8 mouse cellular contexts compared by ENCODE assay signal in genomic region chr4:45013031-45013431, GRCm38 (mm10). TPM values are rescaled to one million over a fixed set of nuclear protein-coding genes. Genes with fewer than 3 reads are reported as not detected.
DNase-seq lines count a peak whose midpoint lies in the region; ATAC-seq lines count a peak whose summit lies in the region.

No protein-coding gene starts in this region.

- H3K36me3 ChIP-seq in lung, embryonic 15.5 days, result no peaks in the 10 kb centered on the region
- H3K36me3 ChIP-seq in hindbrain, embryonic 11.5 days (ENCODE audit: control insufficient read depth, insufficient read depth, low read length), result no peaks in the 10 kb centered on the region

- peak overlapping the region; percentile 72 for H3K27ac ChIP-seq in lung, embryonic 15.5 days
- peak overlapping the region; percentile 58; the same call in 1 of the 2 replicates for H3K27ac ChIP-seq in hindbrain, embryonic 11.5 days (ENCODE audit: low read depth, low read length)

- peak overlapping the region; percentile 73 for H3K4me3 ChIP-seq in lung, embryonic 15.5 days
- H3K4me3 ChIP-seq in hindbrain, embryonic 11.5 days (ENCODE audit: low read depth, low read length), result peak overlapping the region; percentile 61

- H3K4me1 ChIP-seq in lung, embryonic 15.5 days, result peaks cover 23% of the 10 kb centered on the region
- peaks cover 7% of the 10 kb centered on the region; the same call in 1 of the 2 replicates for H3K4me1 ChIP-seq in hindbrain, embryonic 11.5 days (replicated peaks; ENCODE audit: control insufficient read depth, insufficient read depth, low read length)

- H3K9ac ChIP-seq in lung, embryonic 15.5 days, result peak overlapping the region; percentile 81
- peak overlapping the region; percentile 67 for H3K9ac ChIP-seq in hindbrain, embryonic 11.5 days (ENCODE audit: low read depth, low read length)

- no peak for DNase-seq in lung, adult 18-20 months
- DNase-seq in c-Kit-positive CD71-positive TER-119-negative erythroid progenitor cells, embryonic 14.5 days (ENCODE audit: low read depth), result peak; percentile 51
- peak; percentile 16 for DNase-seq in hindbrain, embryonic 11.5 days (ENCODE audit: low spot score)
- no peak for DNase-seq in urinary bladder, postnatal 25 days (ENCODE audit: low spot score)
- DNase-seq in lung, postnatal 4 days, result no peak

- H3K27me3 ChIP-seq in lung, embryonic 15.5 days, result no peaks in the 10 kb centered on the region
- H3K27me3 ChIP-seq in hindbrain, embryonic 11.5 days (ENCODE audit: control insufficient read depth, insufficient read depth, low read length), result no peaks in the 10 kb centered on the region

- no peaks in the 10 kb centered on the region for H3K9me3 ChIP-seq in lung, embryonic 15.5 days
- H3K9me3 ChIP-seq in hindbrain, embryonic 11.5 days (ENCODE audit: control insufficient read depth, low read length), result no peaks in the 10 kb centered on the region

- peak overlapping the region; percentile 74 for H3K4me2 ChIP-seq in lung, embryonic 15.5 days
- peak overlapping the region; percentile 68 for H3K4me2 ChIP-seq in hindbrain, embryonic 11.5 days (replicated peaks; ENCODE audit: low read depth, low read length)

- no peak for ATAC-seq in lung, embryonic 15.5 days (ENCODE audit: borderline replicate concordance, extremely low read depth, low FRiP score, low TSS enrichment)
- ATAC-seq in hindbrain, embryonic 11.5 days (ENCODE audit: low FRiP score), result no peak
- ATAC-seq in megakaryocyte progenitor cell, adult 5-6 weeks (replicated peaks; ENCODE audit: poor library complexity), result peak; percentile 13
- ATAC-seq in CD4-positive, CD25-positive, alpha-beta regulatory T cell, adult 4 months, result no peak

- WGBS in lung, embryonic 15.5 days, result 1% methylated on average over 13 of the region's 13 CpGs
- WGBS in hindbrain, embryonic 11.5 days, result 3% methylated on average over 13 of the region's 13 CpGs

RNA-seq across cellular contexts. Expression of gene Zbtb5, which starts 0.8 kb away (rescaled TPM):
- polyA plus RNA-seq in lung, embryonic 15.5 days (2015; fragmentation: Nextera tagmentation; extraction: Ambion mirVana), result 19.4 TPM in 2 replicates
- polyA plus RNA-seq in hindbrain, embryonic 11.5 days (2014; fragmentation: Nextera tagmentation; extraction: Ambion mirVana), result 42.7 and 44.9 TPM in 2 replicates
- total RNA-seq in megakaryocyte progenitor cell, adult 5-6 weeks (2015), result 5.7 and 6.5 TPM in 2 replicates
- 9.5 and 10.1 TPM in 2 replicates for total RNA-seq in megakaryocyte progenitor cell, adult 5-6 weeks (2017)
- 1 to 10 TPM; 8.4 to 9.5 TPM for polyA plus RNA-seq in CD4-positive, CD25-positive, alpha-beta regulatory T cell, adult 4 months (2017; shearing (Covaris generic))

RNA-seq across cellular contexts. Expression of gene Polr1e, which starts 5.4 kb away (rescaled TPM):
- 36.1 and 42.7 TPM in 2 replicates for polyA plus RNA-seq in lung, embryonic 15.5 days (2015; fragmentation: Nextera tagmentation; extraction: Ambion mirVana)
- polyA plus RNA-seq in hindbrain, embryonic 11.5 days (2014; fragmentation: Nextera tagmentation; extraction: Ambion mirVana), result 61.7 and 62.3 TPM in 2 replicates
- total RNA-seq in megakaryocyte progenitor cell, adult 5-6 weeks (2015), result 50.9 and 65.2 TPM in 2 replicates
- 47.3 and 53.0 TPM in 2 replicates for total RNA-seq in megakaryocyte progenitor cell, adult 5-6 weeks (2017)
- polyA plus RNA-seq in CD4-positive, CD25-positive, alpha-beta regulatory T cell, adult 4 months (2017; shearing (Covaris generic)), result 10 to 100 TPM; 31.1 to 36.6 TPM

RNA-seq across cellular contexts. Expression of gene Grhpr, which starts 31.8 kb away (rescaled TPM):
- 56.9 and 60.1 TPM in 2 replicates for polyA plus RNA-seq in lung, embryonic 15.5 days (2015; fragmentation: Nextera tagmentation; extraction: Ambion mirVana)
- 39.0 and 46.9 TPM in 2 replicates for polyA plus RNA-seq in hindbrain, embryonic 11.5 days (2014; fragmentation: Nextera tagmentation; extraction: Ambion mirVana)
- 11.8 and 12.0 TPM in 2 replicates for total RNA-seq in megakaryocyte progenitor cell, adult 5-6 weeks (2015)
- total RNA-seq in megakaryocyte progenitor cell, adult 5-6 weeks (2017), result 7.9 and 8.9 TPM in 2 replicates
- polyA plus RNA-seq in CD4-positive, CD25-positive, alpha-beta regulatory T cell, adult 4 months (2017; shearing (Covaris generic)), result 10 to 100 TPM; 21.8 to 28.4 TPM

Comparison
In these comparisons a context has a peak if more than half of its experiments do, and no peak if none do; other contexts are left out.
1. DNase-seq: peak in c-Kit-positive CD71-positive TER-119-negative erythroid progenitor cells, embryonic 14.5 days (single experiment) and hindbrain, embryonic 11.5 days (single experiment); none in lung, adult 18-20 months (0 of 2), urinary bladder, postnatal 25 days (single experiment) and lung, postnatal 4 days (0 of 2).